Mouse (Mus musculus) bone marrow, adult 2 months (tissue): ENCODE measurements around the gene Bpgm.

Experiments used
- CTCF ChIP-seq: fragments of 200-500 bp; IDR thresholded peaks from 2 replicates; pipeline ENCODE4 v1.5.1; 2011; ENCODE audit warnings: low read length, control low read depth; ENCODE audit not compliant: control insufficient read depth, insufficient read depth
- POLR2A ChIP-seq: fragments of 200-500 bp; IDR thresholded peaks from 2 replicates; pipeline ENCODE4 v1.6.1; 2011; ENCODE audit warnings: low read depth, mild to moderate bottlenecking, control low read depth, low read length, borderline replicate concordance; ENCODE audit not compliant: control insufficient read depth

GRCm38 (mm10) chr6:34481349-34481748, 5.3 kb downstream of the Bpgm start:
- TF ChIP-seq CTCF, result no peak
- TF ChIP-seq POLR2A, result no peak
